Mouse (Mus musculus) CH12.LX (cell line): ENCODE measurements around the gene Tnfrsf4.

Experiments used
- CTCF ChIP-seq, 2 experiments: IDR thresholded peaks in 1 of 2; conservative IDR thresholded peaks in 1 of 2; 2 replicates each; pipeline ENCODE4 v1.5.1; 2011 to 2012; ENCODE audit warnings: low read depth in 2 of 2, low read length in 2 of 2, improper control_type of control experiment in 1 of 2, inconsistent platforms in 1 of 2, mild to moderate bottlenecking in 1 of 2, moderate library complexity in 1 of 2
- E2F4 ChIP-seq: IDR thresholded peaks from 2 replicates; pipeline ENCODE4 v1.6.1; 2011; ENCODE audit warnings: low read depth, low read length, improper control_type of control experiment; ENCODE audit not compliant: insufficient replicate concordance
- EP300 ChIP-seq: IDR thresholded peaks from 2 replicates; pipeline ENCODE4 v1.6.1; 2011; ENCODE audit warnings: low read length, improper control_type of control experiment
- ETS1 ChIP-seq: conservative IDR thresholded peaks from 2 replicates; pipeline ENCODE4 v1.6.1; 2012; ENCODE audit warnings: low read depth, mild to moderate bottlenecking, inconsistent platforms, low read length, improper control_type of control experiment, moderate library complexity
- GABPA ChIP-seq: IDR thresholded peaks from 2 replicates; pipeline ENCODE4 v1.6.1; 2012; ENCODE audit warnings: low read depth, low read length, improper control_type of control experiment, inconsistent platforms; ENCODE audit not compliant: insufficient replicate concordance
- HCFC1 ChIP-seq: IDR thresholded peaks from 2 replicates; pipeline ENCODE4 v1.6.1; 2012; ENCODE audit warnings: low read depth, mild to moderate bottlenecking, inconsistent platforms, low read length, improper control_type of control experiment
- MAX ChIP-seq: IDR thresholded peaks from 2 replicates; pipeline ENCODE4 v1.6.1; 2011; ENCODE audit warnings: low read length, improper control_type of control experiment
- MXI1 ChIP-seq: IDR thresholded peaks from 2 replicates; pipeline ENCODE4 v1.6.1; 2011; ENCODE audit warnings: mild to moderate bottlenecking, low read depth, low read length, improper control_type of control experiment
- POLR2A ChIP-seq: IDR thresholded peaks from 2 replicates; pipeline ENCODE4 v1.6.1; 2011; ENCODE audit warnings: low read depth, mild to moderate bottlenecking, improper control_type of control experiment, low read length
- POLR2AphosphoS2 ChIP-seq: IDR thresholded peaks from 2 replicates; pipeline ENCODE4 v1.6.1; 2011; ENCODE audit warnings: low read depth, low read length, improper control_type of control experiment
- SIN3A ChIP-seq: IDR thresholded peaks from 2 replicates; pipeline ENCODE4 v1.6.1; 2012; ENCODE audit warnings: low read length, improper control_type of control experiment, inconsistent platforms
- ZMIZ1 ChIP-seq: IDR thresholded peaks from 2 replicates; pipeline ENCODE4 v1.6.1; 2012; ENCODE audit warnings: low read depth, mild to moderate bottlenecking, inconsistent platforms, low read length, improper control_type of control experiment
- ZNF384 ChIP-seq: IDR thresholded peaks from 2 replicates; pipeline ENCODE4 v1.6.1; 2012; ENCODE audit warnings: low read depth, low read length, improper control_type of control experiment, inconsistent platforms

GRCm38 (mm10) chr4:155969043-155969653 is 44.5 kb upstream of the Tnfrsf4 start:
- TF ChIP-seq CTCF (conservative IDR thresholded peaks at IDR 0.05 in 1 of 2, IDR thresholded peaks at IDR 0.05 in 1 of 2; ENCODE audit: low read depth in 2 of 2, low read length in 2 of 2) (no peak), POLR2A (no peak), SIN3A (no peak), ZNF384 (no peak), ZMIZ1 (no peak), MAX (no peak), EP300 (no peak), ETS1 (no peak), E2F4 (no peak), MXI1 (no peak), HCFC1 (no peak), POLR2AphosphoS2 (no peak), GABPA (no peak)
